Mouse (Mus musculus): ENCODE data around the gene Bsn.
A peak's percentile ranks its signal among the peaks of the same experiment; 100 is the strongest.
"Not testable (repeated sequence)": the region's sequence is repeated elsewhere in the genome, so short reads cannot be mapped to it uniquely, and the experiment has no call there.

Gene Bsn

GRCm38 (mm10) chr9:108147606-108148005 is 42.6 kb downstream of the Bsn start:
- no peak for DNase-seq

GRCm38 (mm10) chr9:108146451-108146850 is 43.7 kb downstream of the Bsn start:
- no peak for DNase-seq

DNA sequence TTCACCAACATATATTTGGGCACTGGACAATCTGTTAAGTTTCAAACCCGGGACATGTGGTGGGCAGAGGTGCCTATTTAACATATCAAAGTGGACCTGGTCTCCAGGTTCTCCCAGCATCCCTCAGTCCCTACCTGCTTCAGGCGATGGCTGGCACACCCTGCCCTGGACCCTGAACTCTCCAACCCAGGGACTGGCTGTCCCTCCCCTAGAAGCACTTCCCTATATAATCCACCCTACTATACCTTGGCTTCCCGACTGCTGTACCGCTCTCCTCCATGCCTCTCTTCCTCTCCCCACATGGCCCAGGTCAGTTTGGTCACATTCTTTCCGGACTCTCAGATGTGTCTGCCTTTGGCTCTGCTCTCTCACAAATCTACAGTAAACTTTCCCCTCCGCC is 44.4 kb downstream of the Bsn start:
- no peak for DNase-seq

DNA sequence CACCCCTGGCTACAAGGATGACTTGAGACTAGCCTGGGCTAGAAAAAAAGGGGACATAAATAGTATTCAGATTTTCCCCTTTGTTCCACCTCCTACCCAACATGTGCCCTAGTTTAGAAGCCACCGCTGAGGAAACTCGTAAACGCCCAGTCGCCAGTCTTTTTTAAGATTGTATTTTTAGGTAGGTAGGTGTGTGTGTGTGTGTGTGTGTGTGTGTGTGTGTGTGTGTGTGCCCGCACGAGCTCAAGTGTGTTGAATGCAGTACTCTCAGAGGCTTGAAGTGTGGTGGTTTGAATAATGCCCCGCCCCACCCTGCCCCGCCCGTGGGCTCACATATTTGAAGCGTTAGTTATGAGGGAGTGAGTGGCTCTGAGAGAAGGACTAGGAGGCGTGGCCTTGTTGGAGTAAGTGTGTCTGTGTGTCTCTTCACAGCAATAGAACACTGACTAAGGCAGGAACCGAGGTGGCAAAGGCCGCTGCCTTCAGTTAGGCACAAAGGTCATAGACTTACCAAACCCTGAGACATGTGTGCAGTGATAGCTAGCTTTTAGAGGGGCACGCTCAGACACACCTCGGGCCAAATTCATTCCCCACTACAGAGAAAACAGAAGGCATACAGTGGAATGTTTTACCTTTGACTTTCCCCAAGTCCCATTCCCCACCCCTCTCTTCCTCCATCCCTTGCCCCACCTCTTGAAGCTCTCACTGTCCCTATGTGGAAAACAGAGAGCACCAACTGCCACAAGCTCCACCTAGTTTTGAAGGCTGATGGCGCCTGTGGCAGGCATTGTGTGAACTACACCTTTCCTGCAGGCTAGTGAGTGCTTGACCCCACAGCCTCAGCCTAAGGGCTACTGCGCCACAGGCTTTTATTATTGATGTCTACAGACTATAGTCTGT is 45.6 kb downstream of the Bsn start:
- DNase-seq, result no peak

- DNase-seq, result no peak
These were observed 46.7 kb downstream of the Bsn start for GRCm38 (mm10) chr9:108143470-108143869.

GRCm38 (mm10) chr9:108141387-108141786 is 48.8 kb downstream of the Bsn start:
- DNase-seq, result no peak

- DNase-seq, result no peak
These were observed 50.1 kb downstream of the Bsn start for GRCm38 (mm10) chr9:108139963-108140695.

- peak; percentile 56 for DNase-seq
These were observed 50.8 kb downstream of the Bsn start for GRCm38 (mm10) chr9:108139169-108139962.

- no peak for DNase-seq
These were observed 52.1 kb downstream of the Bsn start for GRCm38 (mm10) chr9:108138118-108138517.

GRCm38 (mm10) chr9:108137523-108137922 is 52.7 kb downstream of the Bsn start:
- DNase-seq, result no peak

- no peak for DNase-seq
These were observed 53.2 kb downstream of the Bsn start for GRCm38 (mm10) chr9:108136930-108137462.

DNA sequence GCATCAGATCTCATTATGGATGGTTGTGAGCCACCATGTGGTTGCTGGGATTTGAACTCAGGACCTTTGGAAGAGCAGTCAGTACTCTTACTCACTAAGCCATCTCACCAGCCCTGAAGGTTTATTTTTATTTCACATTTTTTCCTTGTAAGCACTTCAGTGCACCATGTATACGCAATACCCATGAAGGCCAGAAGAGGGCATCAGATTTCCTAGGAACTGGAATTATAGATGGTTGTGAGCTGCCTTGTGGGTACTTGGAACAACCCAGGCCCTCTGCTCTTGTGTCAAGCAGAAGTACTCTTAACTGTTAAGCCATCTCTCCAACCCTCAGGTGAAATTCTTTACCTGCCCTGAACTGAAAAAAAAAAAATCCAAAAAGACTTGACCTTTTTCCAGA is 54.0 kb downstream of the Bsn start:
- peak; percentile 62 for DNase-seq

GRCm38 (mm10) chr9:108135679-108136078 is 54.5 kb downstream of the Bsn start:
- not testable (repeated sequence) for DNase-seq

DNA sequence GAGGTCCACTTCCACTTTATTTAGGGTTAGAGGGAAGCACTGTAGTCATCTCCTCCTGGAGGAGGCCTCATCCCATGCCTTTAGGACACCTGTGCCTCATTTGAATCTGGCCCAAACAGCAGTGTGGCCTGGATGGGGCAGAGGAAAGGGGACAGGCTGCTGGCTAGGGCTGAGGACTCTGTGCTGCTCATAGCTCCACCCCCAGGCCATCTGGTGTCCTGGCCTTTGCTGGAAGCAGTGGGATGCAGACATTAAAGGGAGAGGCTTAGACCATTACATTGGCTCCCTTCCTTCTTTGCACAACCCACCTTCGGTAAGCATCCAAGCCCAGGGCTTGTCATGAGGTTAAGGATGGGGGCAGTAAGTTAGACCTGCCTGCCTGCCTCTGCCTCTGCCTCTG is 56.7 kb downstream of the Bsn start:
- DNase-seq, result no peak

DNA sequence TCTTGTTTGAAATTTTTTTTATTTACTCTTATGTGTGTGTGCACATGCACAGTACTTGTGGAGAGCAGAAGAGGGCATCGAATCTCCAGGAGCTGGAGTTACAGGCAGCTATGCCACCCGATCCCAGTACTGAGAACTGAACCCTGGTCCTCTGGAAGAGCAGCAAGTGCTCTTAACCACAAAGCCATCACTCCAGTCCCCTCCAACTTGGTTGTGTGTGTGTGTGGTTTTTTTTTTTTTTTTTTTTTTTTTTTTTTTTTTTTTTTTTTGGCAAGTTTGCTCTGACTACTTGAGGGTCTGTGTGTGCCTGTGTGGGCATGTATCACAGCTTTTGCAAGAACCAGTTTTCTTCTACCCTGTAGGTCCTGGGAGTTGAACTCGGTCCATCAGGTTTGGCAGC is 57.8 kb downstream of the Bsn start:
- DNase-seq, result no peak

DNA sequence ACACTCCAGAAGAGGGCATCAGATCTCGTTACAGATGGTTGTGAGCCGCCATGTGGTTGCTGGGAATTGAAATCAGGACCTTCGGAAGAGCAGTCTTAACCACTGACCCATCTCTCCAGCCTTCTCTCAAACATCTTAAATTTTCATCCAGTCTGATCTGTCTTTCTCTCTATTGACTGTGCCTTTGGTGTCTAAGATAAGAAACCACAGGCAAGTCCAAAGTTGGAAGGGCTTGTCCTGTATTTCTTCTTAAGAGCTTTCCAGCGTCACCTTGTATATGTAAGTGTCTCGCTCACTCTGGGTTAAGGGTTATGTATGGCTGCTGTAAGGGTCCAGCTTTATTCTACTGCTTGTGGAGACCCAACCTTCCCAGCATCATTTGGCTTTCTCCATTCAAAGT is 58.7 kb downstream of the Bsn start:
- DNase-seq, result no peak

GRCm38 (mm10) chr9:108129042-108129948 is 60.9 kb downstream of the Bsn start:
- DNase-seq, result no peak

GRCm38 (mm10) chr9:108128248-108128647 is 61.9 kb downstream of the Bsn start:
- no peak for DNase-seq

DNA sequence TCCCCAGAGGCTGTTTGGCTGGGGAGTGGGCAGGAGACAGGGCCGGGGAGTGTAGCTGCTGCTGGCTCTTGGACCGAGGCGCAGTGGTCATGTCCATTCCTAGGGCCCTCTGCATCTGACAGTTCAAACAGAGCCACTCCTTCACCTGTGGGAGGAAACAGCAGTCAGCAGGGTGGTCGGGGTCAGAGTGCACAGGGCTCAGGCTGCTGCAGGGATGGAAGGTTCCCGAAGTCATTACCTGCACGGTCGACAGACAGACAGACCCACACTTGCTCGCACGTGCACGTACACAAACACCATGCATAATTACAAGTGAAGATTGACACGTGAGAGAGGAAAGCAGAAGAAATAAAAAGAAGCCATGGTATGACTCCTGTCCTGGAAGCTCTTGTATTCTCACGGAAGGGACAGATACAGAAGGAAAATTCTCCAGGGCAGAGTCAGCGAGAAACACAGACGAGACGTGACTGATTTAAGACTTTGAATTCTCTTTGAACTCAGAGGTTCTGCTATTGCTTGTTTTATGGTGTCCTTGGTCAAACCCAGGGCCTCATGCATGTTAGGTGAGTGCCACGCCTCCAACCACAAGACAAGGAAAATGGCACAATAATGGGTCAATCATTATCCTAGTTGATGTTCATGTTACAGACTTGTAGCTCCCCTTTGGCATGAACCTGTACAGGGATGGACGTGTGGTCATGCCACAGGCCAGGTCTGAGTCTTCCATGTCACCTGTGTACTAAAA is 63.6 kb downstream of the Bsn start:
- no peak for DNase-seq

DNA sequence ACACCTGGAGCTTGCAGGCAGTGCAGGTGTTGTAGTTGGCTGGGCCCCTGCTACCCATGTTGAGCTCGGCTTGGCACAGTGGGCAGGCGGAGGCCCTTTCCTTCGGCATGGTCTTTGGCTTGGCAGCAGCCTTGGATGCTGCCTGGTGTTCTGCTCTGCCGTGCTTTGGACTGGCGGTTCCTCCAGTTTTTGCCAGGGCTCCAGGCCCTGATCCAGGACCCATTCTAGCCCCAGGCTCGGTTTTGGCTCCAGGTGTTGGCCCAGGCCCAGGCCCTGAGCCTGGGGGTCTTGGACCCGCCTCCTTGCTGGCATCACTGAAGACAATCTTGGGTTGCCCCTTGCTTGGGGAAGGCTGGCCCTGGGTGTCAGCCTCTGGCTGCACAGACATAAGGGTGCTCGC is 64.5 kb downstream of the Bsn start:
- no peak for DNase-seq

DNA sequence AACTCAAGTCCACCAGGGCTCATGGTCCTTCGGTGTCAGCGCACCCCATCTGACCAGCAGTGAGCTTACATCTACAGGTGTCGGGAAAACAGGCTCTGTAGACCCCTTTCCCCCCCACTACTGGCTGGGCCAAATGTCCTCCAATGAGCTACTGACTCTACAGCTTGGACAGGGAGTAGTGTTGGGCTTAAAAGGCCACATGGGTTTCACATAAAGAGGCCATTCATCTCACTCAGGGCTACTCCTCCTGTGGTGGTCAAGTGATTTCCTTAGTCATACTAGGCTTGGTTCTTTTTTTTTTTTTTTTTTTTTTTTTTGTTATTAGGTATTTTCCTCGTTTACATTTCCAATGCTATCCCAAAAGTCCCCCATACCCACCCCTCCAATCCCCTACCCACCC is 66.3 kb downstream of the Bsn start:
- DNase-seq, result no peak

Measured in retina, postnatal 1 day (tissue).